Mouse (Mus musculus) heart, embryonic 13.5 days (tissue): ENCODE results near the gene Gfm2. TPM values are rescaled to one million over a fixed set of nuclear protein-coding genes. Genes with fewer than 3 reads are reported as not detected.
"Not testable (repeated sequence)": the region's sequence is repeated elsewhere in the genome, so short reads cannot be mapped to it uniquely, and the experiment has no call there.

Source experiments
- ATAC-seq: fragments of 200-750 bp; cut with Nextera tagmentation; 2 replicates; pipeline ENCODE4 v1.8.0; 2017; ENCODE audit warnings: moderate TSS enrichment; ENCODE audit not compliant: insufficient number of reproducible peaks, low FRiP score, low TSS enrichment; ENCODE audit errors: extremely low read depth
- H3K27ac ChIP-seq: fragments of 300-500 bp; sonication (generic); replicated peaks from 2 replicates; pipeline ENCODE4 v1.5.1; 2015; ENCODE audit warnings: moderate library complexity, mild to moderate bottlenecking, inconsistent platforms
- H3K27me3 ChIP-seq: fragments of 300-500 bp; sonication (generic); replicated peaks from 2 replicates; pipeline ENCODE4 v1.6.1; 2015; ENCODE audit warnings: mild to moderate bottlenecking, inconsistent platforms
- H3K36me3 ChIP-seq: fragments of 300-500 bp; sonication (generic); 2 replicates; pipeline ENCODE4 v1.6.1; 2015; ENCODE audit warnings: mild to moderate bottlenecking, inconsistent platforms
- H3K4me1 ChIP-seq: fragments of 300-500 bp; sonication (generic); 2 replicates; pipeline ENCODE4 v1.6.1; 2015; ENCODE audit warnings: inconsistent platforms
- H3K4me2 ChIP-seq: fragments of 300-500 bp; sonication (generic); 2 replicates; pipeline ENCODE4 v1.6.1; 2015; ENCODE audit warnings: inconsistent platforms, mild to moderate bottlenecking, moderate library complexity
- H3K4me3 ChIP-seq: fragments of 300-500 bp; sonication (generic); 2 replicates; pipeline ENCODE4 v1.5.1; 2015; ENCODE audit warnings: moderate library complexity, mild to moderate bottlenecking, inconsistent platforms
- H3K9ac ChIP-seq: fragments of 300-500 bp; sonication (generic); 2 replicates; pipeline ENCODE4 v1.6.1; 2015; ENCODE audit warnings: inconsistent platforms, mild to moderate bottlenecking, moderate library complexity
- H3K9me3 ChIP-seq: fragments of 300-500 bp; sonication (generic); 2 replicates; pipeline ENCODE4 v1.6.1; 2016; ENCODE audit warnings: inconsistent platforms
- WGBS: fragments of 180-500 bp; shearing (Covaris S2); methylation state at CpG from one replicate; pipeline ENCODE4 v1.1.7; 2015; ENCODE audit warnings: mixed read lengths; 5-methylcytosine and 5-hydroxymethylcytosine counted together
- polyA plus RNA-seq: library from polyadenylated mRNA; unstranded; fragments of >200 nt; fragmentation: Nextera tagmentation; extraction: Ambion mirVana; gene quantifications from 2 replicates; pipeline ENCODE4 v1.2.1, GENCODE M21; 2015

The Gfm2 gene
- polyA plus RNA-seq, result 26.4 and 29.7 TPM in 2 replicates

- ATAC-seq, result peak; percentile 77
- Histone ChIP-seq H3K36me3 (peaks cover 36% of the 10 kb centered on the region), H3K27ac (peak within 1 kb of the TSS; percentile 90), H3K9ac (peak within 1 kb of the TSS; percentile 97), H3K4me1 (peaks cover 16% of the 10 kb centered on the region), H3K4me2 (peak within 1 kb of the TSS; percentile 84), H3K9me3 (no peaks in the 10 kb centered on the region), H3K4me3 (peak within 1 kb of the TSS; percentile 93), H3K27me3 (no peaks in the 10 kb centered on the region)
- under 1% methylated on average over 57 of the region's 57 CpGs for WGBS
These were observed at the start of gene Gfm2, which contains the start of gene Nsa2 for GRCm38 (mm10) chr13:97137466-97138400. TSS of gene Gfm2 (plus strand) at chr13:97137937. TSS of gene Nsa2 (minus strand) at chr13:97137937.

GRCm38 (mm10) chr13:97088183-97088582 lies 49.6 kb upstream of the Gfm2 start:
- Histone ChIP-seq H3K4me1 (0 out of 2 replicates have a peak, but pooled peaks cover 3% of the 10 kb centered on the region), H3K9me3 (no peaks in the 10 kb centered on the region)
- 88% methylated on average over 3 of the region's 3 CpGs for WGBS

GRCm38 (mm10) chr13:97095726-97096125 lies 42.0 kb upstream of the Gfm2 start:
- peaks cover 6% of the 10 kb centered on the region; the same call in 1 of the 2 replicates for H3K4me1 ChIP-seq
- H3K9me3 ChIP-seq, result no peaks in the 10 kb centered on the region
- no peaks in the 10 kb centered on the region for H3K27me3 ChIP-seq
- peaks cover 6% of the 10 kb centered on the region for H3K36me3 ChIP-seq
- H3K4me3 ChIP-seq, result no peak overlapping the region
- 50% methylated on average over 4 of the region's 4 CpGs for WGBS
- no peak for ATAC-seq
- H3K4me2 ChIP-seq, result no peak overlapping the region
- no peak overlapping the region for H3K27ac ChIP-seq
- H3K9ac ChIP-seq, result no peak overlapping the region

More at GRCm38 (mm10) chr13:97088183-97088582, 49.6 kb upstream of the Gfm2 start:
- no peak overlapping the region for H3K4me2 ChIP-seq
- H3K4me3 ChIP-seq, result no peak overlapping the region
- no peak for ATAC-seq
- H3K27me3 ChIP-seq, result no peaks in the 10 kb centered on the region
- H3K9ac ChIP-seq, result no peak overlapping the region
- no peak overlapping the region for H3K27ac ChIP-seq
- H3K36me3 ChIP-seq, result no peaks in the 10 kb centered on the region

- peaks cover 6% of the 10 kb centered on the region; the same call in 1 of the 2 replicates for H3K4me1 ChIP-seq
- H3K9ac ChIP-seq, result no peak within 1 kb of the TSS
- WGBS, result 80% methylated on average over 22 of the region's 22 CpGs
- H3K27me3 ChIP-seq, result no peaks in the 10 kb centered on the region
- H3K4me3 ChIP-seq, result no peak within 1 kb of the TSS
- H3K9me3 ChIP-seq, result no peaks in the 10 kb centered on the region
- ATAC-seq, result no peak
- H3K4me2 ChIP-seq, result no peak within 1 kb of the TSS
- H3K36me3 ChIP-seq, result no peaks in the 10 kb centered on the region
- H3K27ac ChIP-seq, result no peak within 1 kb of the TSS
These were observed 38.4 kb upstream of the Gfm2 start, which contains the start of gene Gm6169 for GRCm38 (mm10) chr13:97099187-97099852. TSS of gene Gm6169 (minus strand) at chr13:97099237.

- Histone ChIP-seq H3K9ac (no peak overlapping the region), H3K4me2 (no peak overlapping the region), H3K27me3 (no peaks in the 10 kb centered on the region), H3K27ac (no peak overlapping the region), H3K4me1 (no peaks in the 10 kb centered on the region), H3K36me3 (peaks cover 8% of the 10 kb centered on the region), H3K4me3 (no peak overlapping the region), H3K9me3 (no peaks in the 10 kb centered on the region)
- ATAC-seq, result no peak
- 67% methylated on average over 7 of the region's 7 CpGs for WGBS
These were observed 32.7 kb upstream of the Gfm2 start for GRCm38 (mm10) chr13:97104996-97105395.

- not testable (repeated sequence) for H3K4me3 ChIP-seq, H3K9me3 ChIP-seq, H3K9ac ChIP-seq, H3K4me1 ChIP-seq, H3K4me2 ChIP-seq, ATAC-seq, H3K27ac ChIP-seq, H3K27me3 ChIP-seq
- peaks cover 16% of the 10 kb centered on the region for H3K36me3 ChIP-seq
- WGBS, result 91% methylated on average over 4 of the region's 4 CpGs
These were observed 30.0 kb upstream of the Gfm2 start for GRCm38 (mm10) chr13:97107721-97108120.

- Histone ChIP-seq H3K4me1 (no peaks in the 10 kb centered on the region), H3K4me2 (no peak overlapping the region), H3K36me3 (peaks cover 21% of the 10 kb centered on the region), H3K4me3 (no peak overlapping the region), H3K9ac (no peak overlapping the region), H3K9me3 (no peaks in the 10 kb centered on the region), H3K27ac (no peak overlapping the region), H3K27me3 (no peaks in the 10 kb centered on the region)
- ATAC-seq, result no peak
- 83% methylated on average over 4 of the region's 4 CpGs for WGBS
These were observed 28.7 kb upstream of the Gfm2 start for GRCm38 (mm10) chr13:97109046-97109445.

GRCm38 (mm10) chr13:97121341-97121740 lies 16.4 kb upstream of the Gfm2 start:
- H3K27ac ChIP-seq, result no peak overlapping the region
- ATAC-seq, result no peak
- H3K4me1 ChIP-seq, result no peaks in the 10 kb centered on the region
- no peak overlapping the region for H3K4me2 ChIP-seq
- no peaks in the 10 kb centered on the region for H3K9me3 ChIP-seq
- 71% methylated on average over 3 of the region's 3 CpGs for WGBS
- no peak overlapping the region for H3K9ac ChIP-seq
- no peak overlapping the region for H3K4me3 ChIP-seq
- no peaks in the 10 kb centered on the region for H3K27me3 ChIP-seq
- H3K36me3 ChIP-seq, result peaks cover 57% of the 10 kb centered on the region

GRCm38 (mm10) chr13:97129654-97130053 lies 8.1 kb upstream of the Gfm2 start:
- not testable (repeated sequence) for H3K4me3 ChIP-seq, H3K9ac ChIP-seq, H3K27me3 ChIP-seq, H3K4me1 ChIP-seq, ATAC-seq, H3K9me3 ChIP-seq, H3K27ac ChIP-seq, H3K4me2 ChIP-seq
- WGBS, result 75% methylated on average over 4 of the region's 4 CpGs
- peaks cover 43% of the 10 kb centered on the region for H3K36me3 ChIP-seq

- ATAC-seq, H3K27ac ChIP-seq, H3K9me3 ChIP-seq, H3K9ac ChIP-seq, H3K4me3 ChIP-seq, H3K4me1 ChIP-seq, H3K27me3 ChIP-seq, H3K4me2 ChIP-seq: not testable (repeated sequence)
- no CpG with 5 or more reads among the region's 2 CpGs for WGBS
- peaks cover 45% of the 10 kb centered on the region for H3K36me3 ChIP-seq
These were observed 7.3 kb upstream of the Gfm2 start for GRCm38 (mm10) chr13:97130413-97130812.

- 34% methylated on average over 8 of the region's 8 CpGs for WGBS
- not testable (repeated sequence) for ATAC-seq, H3K27me3 ChIP-seq, H3K9me3 ChIP-seq
- peaks cover 36% of the 10 kb centered on the region for H3K36me3 ChIP-seq
- peaks cover 16% of the 10 kb centered on the region for H3K4me1 ChIP-seq
- peak overlapping the region; percentile 84 for H3K4me2 ChIP-seq
- peak overlapping the region; percentile 93 for H3K4me3 ChIP-seq
- peak overlapping the region; percentile 97 for H3K9ac ChIP-seq
- peak overlapping the region; percentile 90 for H3K27ac ChIP-seq
These were observed 731 bp downstream of the Gfm2 start for GRCm38 (mm10) chr13:97138404-97138931.
